Mouse (Mus musculus): ENCODE measurements around the gene Dusp16. TPM values are rescaled to one million over a fixed set of nuclear protein-coding genes. Genes with fewer than 3 reads are reported as not detected.
A peak's percentile ranks its signal among the peaks of the same experiment; 100 is the strongest.
"Not testable (repeated sequence)": the region's sequence is repeated elsewhere in the genome, so short reads cannot be mapped to it uniquely, and the experiment has no call there.

The Dusp16 gene
- total RNA-seq, 2 experiments from 2014 or later: 11.4 to 19.4 TPM

DNA sequence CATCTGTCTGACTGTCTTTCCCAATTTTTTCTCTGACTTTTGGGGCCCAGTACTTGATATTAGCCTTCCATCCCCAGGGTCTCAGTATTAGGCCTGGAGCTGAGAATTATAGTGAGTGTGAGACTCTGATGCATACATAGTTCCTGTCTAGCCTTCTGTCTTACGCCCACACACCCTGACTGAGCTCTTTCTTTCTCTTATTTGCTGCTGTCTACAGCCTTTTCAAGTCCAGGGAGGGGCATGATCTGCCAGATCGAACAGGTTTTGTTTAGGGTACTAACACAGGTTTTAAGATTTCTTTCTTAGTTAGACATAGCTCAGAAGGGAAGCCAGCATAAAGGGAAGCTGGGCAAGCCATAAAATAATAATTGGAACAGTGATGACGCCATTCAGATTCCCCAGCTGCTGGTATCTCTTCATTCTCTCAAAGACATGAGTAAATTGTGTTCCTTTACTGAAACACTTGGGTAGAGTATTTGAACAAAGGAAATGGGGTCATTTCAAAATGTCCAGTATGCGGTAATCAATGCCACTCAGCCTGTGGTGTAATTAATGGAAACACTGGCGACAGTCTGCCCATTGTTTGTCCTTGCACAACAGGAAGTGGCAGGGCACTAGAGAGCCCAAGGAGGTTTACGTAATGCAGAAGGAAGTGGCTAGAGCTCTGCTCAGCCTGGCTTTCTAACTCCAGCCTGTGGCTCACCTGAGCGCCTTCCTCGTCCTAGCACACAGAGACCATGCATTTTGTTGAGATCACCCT is 91.8 kb downstream of the Dusp16 start:
- intact Hi-C loops (cut with DNase I): no loop called here
- Histone ChIP-seq H3K4me3 (no peak overlapping the region), H3K27ac (peak overlapping the region; percentile 13; the same call in 1 of the 2 replicates)
- DNase-seq: no peak
- no peak for TF ChIP-seq CTCF (IDR thresholded peaks at IDR 0.05)

DNA sequence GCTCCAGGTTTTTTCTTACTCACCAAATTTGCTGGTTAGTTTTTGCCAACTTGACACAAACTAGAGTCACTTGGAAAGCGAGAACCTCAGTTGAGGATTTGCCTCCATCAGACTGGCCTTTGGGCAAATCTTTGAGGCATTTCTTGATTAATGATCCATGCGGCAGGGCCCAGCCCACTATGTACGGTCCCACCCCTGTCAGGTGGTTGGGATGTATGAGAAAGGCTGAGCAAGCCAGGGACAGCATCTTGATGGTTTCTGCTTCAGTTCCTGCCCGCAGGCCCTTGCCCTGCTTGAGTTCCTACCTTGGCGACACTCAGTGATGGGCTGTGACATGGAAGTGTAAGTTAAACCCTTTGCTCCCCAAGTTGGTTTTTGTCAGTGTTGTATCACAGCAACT is 94.2 kb downstream of the Dusp16 start:
- TF ChIP-seq CTCF (IDR thresholded peaks at IDR 0.05): no peak
- no peak overlapping the region for H3K27ac ChIP-seq
- no peak overlapping the region for H3K4me3 ChIP-seq
- intact Hi-C loops (cut with DNase I): loop anchor here (5.0 kb wide), 1 partner anchor 36 kb away; no protein-coding TSS in a partner anchor
- DNase-seq: no peak

DNA sequence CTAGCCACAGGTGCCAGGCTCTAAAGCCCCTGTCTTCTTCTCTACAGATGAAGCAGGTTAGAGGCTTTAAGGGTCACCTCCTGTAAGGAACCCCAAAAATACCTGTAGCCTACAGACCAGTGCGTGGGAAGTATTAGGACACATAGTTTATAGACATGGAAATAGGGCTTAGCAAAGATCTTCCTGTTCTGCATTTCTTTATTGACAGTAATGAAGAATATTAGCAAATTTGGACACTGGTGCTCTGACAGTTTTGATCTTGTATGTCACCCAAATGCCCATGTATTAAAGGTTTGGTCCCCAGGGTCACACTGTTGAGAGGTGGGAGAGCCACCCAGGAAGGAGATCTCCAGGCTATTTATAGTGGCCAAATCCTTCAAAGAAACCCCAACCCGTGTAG is 95.9 kb downstream of the Dusp16 start:
- H3K27ac ChIP-seq: peak overlapping the region; percentile 81
- intact Hi-C loops (cut with DNase I): loop anchor here (5.0 kb wide), 1 partner anchor 34 kb away; no protein-coding TSS in a partner anchor
- no peak for DNase-seq
- 0 out of 2 replicates have a peak overlapping the region, but pooled peaks have one; percentile 18 for H3K4me3 ChIP-seq
- no peak for TF ChIP-seq CTCF (IDR thresholded peaks at IDR 0.05)

DNA sequence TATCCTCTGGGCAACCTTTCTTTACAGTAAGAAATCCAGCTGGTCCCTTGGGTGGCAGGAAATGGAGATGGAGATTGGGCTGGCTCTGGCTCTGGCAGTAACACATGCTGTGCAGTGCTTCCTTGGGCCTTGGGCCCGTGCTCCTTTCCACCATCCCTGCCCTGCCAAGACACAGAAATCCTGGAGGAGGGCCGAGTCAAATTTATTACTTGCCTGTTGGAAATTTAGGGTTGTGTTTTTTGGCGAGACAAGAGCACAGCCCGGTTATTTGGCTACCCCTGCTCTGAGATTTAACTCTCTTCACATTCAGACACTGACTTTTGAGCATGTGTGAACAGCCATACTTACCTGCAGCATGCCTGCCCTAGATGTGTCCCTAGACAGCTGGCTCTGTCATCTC is 96.3 kb downstream of the Dusp16 start:
- intact Hi-C loops (cut with DNase I): loop anchor here (5.0 kb wide), 1 partner anchor 34 kb away; no protein-coding TSS in a partner anchor
- peak; percentile 86 for DNase-seq
- no peak for TF ChIP-seq CTCF (IDR thresholded peaks at IDR 0.05)
- Histone ChIP-seq H3K4me3 (0 out of 2 replicates have a peak overlapping the region, but pooled peaks have one; percentile 18), H3K27ac (peak overlapping the region; percentile 81)

DNA sequence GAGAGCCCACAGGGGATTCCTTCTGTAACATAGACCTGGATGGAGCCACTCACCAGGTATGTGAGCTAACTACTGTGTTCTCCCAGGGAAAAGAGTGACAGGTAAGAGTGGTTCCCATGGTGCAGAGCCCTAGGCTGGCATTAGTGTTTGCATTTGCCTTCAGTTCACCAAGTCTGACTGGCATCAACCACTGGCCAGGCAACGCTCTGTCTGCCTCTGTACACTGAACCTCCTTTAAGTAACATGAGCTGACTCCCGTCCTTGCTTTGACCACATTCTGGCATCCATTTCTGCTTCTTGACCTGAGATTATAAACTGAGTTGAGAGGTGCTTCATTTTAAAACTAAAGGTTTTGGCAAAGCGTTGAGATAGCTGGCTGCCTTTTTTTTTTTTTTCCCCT is 96.8 kb downstream of the Dusp16 start:
- H3K4me3 ChIP-seq: no peak overlapping the region
- DNase-seq: no peak
- peak overlapping the region; percentile 81 for H3K27ac ChIP-seq
- intact Hi-C loops (cut with DNase I): loop anchor here (5.0 kb wide), 1 partner anchor 33 kb away; no protein-coding TSS in a partner anchor
- no peak for TF ChIP-seq CTCF (IDR thresholded peaks at IDR 0.05)

DNA sequence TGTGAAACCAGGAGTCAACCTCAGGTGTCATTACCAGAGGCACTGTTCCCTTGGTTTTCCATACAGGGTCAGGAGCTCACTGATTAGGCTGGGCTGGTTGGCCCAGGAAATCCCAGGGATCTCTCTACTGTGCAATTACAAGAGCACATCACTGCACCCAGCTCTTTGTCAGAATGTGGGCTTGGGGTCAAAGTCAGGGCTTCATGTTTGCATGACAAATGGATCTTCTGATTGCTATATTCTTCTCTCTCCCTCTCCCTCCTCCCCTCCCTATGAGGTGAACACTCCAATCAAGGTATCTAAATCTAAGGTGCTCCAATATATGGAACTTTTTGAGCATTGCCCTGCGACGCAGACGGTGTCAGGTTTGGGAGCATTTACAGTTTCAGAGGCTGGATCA is 97.4 kb downstream of the Dusp16 start:
- no peak overlapping the region for H3K27ac ChIP-seq
- intact Hi-C loops (cut with DNase I): loop anchor here (5.0 kb wide), 1 partner anchor 33 kb away; no protein-coding TSS in a partner anchor
- no peak overlapping the region for H3K4me3 ChIP-seq
- no peak for TF ChIP-seq CTCF (IDR thresholded peaks at IDR 0.05)
- no peak for DNase-seq

DNA sequence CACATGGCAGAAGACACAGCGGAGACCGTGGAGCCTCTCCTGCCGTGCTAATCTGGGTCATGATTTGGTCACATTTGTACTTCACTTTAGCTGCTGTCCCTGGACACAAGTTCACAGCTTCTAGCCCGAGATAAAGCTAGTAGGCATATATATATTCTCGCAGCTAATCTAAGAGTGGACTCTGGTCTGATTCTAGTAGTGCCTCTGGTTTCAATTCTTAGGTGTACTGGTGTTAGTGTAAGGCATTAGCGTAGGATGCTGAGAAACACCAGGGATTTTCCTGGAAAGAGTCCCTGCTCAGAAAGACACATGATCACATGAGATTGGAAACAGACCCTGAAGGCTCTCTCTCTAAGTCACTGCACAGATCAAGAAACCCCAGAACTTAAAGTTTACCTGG is 97.9 kb downstream of the Dusp16 start:
- intact Hi-C loops (cut with DNase I): no loop called here
- H3K4me3 ChIP-seq: no peak overlapping the region
- no peak for DNase-seq
- no peak for TF ChIP-seq CTCF (IDR thresholded peaks at IDR 0.05)
- H3K27ac ChIP-seq: no peak overlapping the region

DNA sequence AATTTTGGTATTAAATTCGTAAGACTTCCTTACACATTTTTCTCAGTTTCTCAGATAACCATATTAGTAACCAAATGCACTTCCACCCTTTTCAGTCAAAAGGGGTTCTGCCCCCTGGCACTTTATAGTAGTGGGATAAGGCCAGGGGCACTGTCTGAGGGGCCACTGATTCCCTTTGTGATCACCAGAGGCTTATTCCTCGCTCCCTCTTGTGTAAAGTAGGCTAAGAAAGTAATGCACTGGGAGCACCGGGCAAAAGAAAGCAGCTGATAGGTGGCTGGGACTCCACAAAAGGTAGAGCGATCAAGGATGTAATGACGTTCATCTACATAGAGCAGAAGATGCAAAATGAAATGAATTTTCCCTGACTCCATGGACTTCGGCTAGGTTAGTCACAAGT is 106.9 kb downstream of the Dusp16 start:
- Histone ChIP-seq H3K27ac (no peak overlapping the region), H3K4me3 (no peak overlapping the region)
- intact Hi-C loops (cut with DNase I): no loop called here
- no peak for TF ChIP-seq CTCF (IDR thresholded peaks at IDR 0.05)
- DNase-seq: no peak

DNA sequence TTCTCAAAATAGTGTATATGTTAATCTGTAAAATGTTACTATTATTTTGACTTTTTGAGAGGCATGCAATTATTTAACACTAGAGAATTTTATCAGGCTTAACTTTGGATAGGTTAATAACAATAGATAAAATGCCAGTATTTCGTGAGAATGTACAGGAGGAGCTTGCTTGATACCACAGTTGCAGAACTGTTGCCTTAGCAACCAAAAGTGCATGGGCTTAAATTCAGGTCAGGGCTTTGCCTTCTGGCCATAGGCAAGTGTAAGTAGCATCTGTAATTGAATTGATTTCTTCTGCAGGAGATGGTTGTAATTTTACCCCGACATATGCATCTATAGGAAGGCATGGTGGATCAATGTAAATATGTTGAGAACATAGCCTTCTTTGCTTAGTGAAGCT is 107.4 kb downstream of the Dusp16 start:
- DNase-seq: no peak
- no peak overlapping the region for H3K4me3 ChIP-seq
- no peak for TF ChIP-seq CTCF (IDR thresholded peaks at IDR 0.05)
- H3K27ac ChIP-seq: no peak overlapping the region
- intact Hi-C loops (cut with DNase I): no loop called here

DNA sequence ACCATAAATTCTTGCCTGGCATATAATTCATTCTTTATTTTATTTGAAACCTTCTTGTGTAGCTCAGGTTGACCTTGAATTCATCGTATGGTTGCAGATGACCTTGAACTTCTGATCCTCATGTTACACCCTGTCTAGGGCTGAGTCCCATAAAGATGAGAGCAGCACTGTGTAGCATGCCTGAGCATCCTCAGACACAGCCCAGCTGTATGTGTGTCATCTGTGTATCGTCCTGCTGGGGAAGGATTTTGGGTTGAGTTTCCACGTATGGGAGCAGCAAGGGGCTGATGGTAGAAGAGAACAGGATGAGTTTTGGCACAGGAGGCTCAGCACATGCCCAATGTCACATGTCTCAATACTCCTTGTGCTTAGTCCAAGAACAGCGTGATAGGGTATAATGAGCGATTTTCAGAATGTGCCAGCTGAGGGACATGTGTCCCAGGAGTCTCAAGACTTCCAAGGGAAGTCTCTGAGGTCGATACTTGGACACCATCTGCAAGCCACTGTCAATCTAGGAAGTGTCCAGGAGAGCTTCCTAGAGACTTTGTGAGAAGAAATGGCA is 108.0 kb downstream of the Dusp16 start:
- no peak for TF ChIP-seq CTCF (IDR thresholded peaks at IDR 0.05)
- Histone ChIP-seq H3K4me3 (no peak overlapping the region), H3K27ac (no peak overlapping the region)
- no peak for DNase-seq
- intact Hi-C loops (cut with DNase I): no loop called here

DNA sequence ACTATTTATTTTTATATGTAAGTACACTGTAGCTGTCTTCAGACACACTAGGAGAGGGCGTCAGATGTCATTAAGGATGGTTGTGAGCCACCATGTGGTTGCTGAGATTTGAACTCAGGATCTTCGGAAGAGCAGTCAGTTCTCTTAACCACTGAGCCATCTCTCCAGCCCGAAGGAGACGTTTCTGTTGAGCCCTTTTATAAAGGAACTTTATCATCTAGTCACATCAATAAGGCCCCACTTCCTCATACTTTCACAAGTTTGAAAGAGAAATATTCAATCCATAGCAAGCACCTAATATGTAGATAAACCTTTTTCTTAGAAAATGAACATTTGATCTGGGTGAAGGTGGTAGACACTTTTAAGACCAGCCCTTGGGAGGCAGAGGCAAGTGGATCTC is 113.1 kb downstream of the Dusp16 start:
- intact Hi-C loops (cut with DNase I); DNase-seq; H3K27ac ChIP-seq; H3K4me3 ChIP-seq: not testable (repeated sequence)

DNA sequence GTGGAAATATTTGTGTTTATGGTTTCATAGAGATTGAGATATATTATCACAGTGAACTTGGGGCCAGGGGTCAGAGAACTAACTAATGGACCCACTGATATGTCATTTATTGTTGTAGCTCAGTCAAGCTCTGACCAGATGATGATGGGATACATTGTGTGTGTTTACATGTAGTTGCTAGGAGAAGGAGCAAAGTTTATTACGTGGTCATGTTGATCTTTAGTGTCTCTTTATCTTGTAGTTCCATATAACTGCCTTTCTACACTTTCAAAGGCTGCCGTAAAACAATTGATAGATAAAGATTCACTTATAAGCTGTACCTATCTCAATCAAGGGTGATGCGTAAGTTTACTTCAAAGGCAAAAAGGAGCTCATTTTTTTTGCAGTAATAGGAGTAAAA is 114.4 kb downstream of the Dusp16 start:
- no peak overlapping the region for H3K4me3 ChIP-seq
- DNase-seq: no peak
- intact Hi-C loops (cut with DNase I): no loop called here
- H3K27ac ChIP-seq: no peak overlapping the region
- TF ChIP-seq CTCF (IDR thresholded peaks at IDR 0.05): no peak

DNA sequence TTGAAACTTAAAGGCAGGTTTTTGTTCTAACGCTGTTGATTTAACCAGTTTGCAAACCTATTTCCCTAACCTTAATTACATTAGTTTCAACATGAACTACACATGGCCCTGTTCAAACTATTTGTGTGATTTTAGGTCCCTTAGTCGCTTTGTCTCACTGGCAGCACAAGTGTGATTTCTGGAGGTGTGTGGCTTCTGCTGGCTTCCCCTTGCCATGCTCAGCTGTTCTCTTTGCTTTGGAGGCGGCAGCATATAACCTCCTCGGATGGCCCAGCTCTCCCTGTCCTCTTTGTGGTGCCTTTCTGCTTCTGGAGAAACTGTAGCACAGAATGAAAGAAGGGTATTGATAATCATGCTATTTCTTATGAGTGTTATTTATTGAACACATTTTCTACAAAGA is 114.9 kb downstream of the Dusp16 start:
- TF ChIP-seq CTCF (IDR thresholded peaks at IDR 0.05): no peak
- H3K4me3 ChIP-seq: no peak overlapping the region
- DNase-seq: no peak
- intact Hi-C loops (cut with DNase I): no loop called here
- H3K27ac ChIP-seq: no peak overlapping the region

DNA sequence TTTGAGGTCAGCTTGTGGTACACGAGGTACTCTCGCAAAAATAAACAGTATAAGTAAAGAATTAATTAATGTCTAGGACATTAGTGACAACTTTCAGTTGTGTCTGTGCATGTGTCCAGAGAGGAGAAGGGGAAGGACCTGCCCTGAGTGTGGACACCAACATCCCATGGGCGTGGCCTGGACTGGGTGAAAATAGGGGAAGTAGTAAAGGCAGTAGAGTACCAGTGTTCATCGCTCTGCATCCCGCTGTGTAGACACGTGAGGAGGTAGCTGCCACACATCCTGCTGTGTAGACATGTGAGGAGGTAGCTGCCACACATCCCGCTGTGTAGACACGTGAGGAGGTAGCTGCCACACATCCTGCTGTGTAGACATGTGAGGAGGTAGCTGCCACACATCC is 118.7 kb downstream of the Dusp16 start:
- H3K4me3 ChIP-seq; intact Hi-C loops (cut with DNase I); DNase-seq; H3K27ac ChIP-seq: not testable (repeated sequence)
